ENCODE assay signal across 16 mouse cellular contexts in genomic region chr5:110468296-110468695, GRCm38 (mm10). TPM values are rescaled to one million over a fixed set of nuclear protein-coding genes. Genes with fewer than 3 reads are reported as not detected.
DNase-seq lines count a peak whose midpoint lies in the region; ATAC-seq and TF ChIP-seq lines count a peak whose summit lies in the region.
"Had no signal": no experiment of that assay in that cellular context is flagged by ENCODE, and none has a peak within 500 bp of the region (broad histone marks: within the 10 kb centered on the region; RNA-seq: fewer than 3 reads in every experiment).

No protein-coding gene starts in this region.

- 58% methylated on average over 4 of the region's 4 CpGs for WGBS in forebrain, embryonic 14.5 days
- 92% methylated on average over 4 of the region's 4 CpGs for WGBS in forebrain, embryonic 10.5 days
- 61% methylated on average over 4 of the region's 4 CpGs for WGBS in forebrain, embryonic 16.5 days

- TF ChIP-seq POLR2A in ES-Bruce4 (IDR thresholded peaks at IDR 0.05; ENCODE audit: insufficient read depth, low read length) = no peak

- TF ChIP-seq EP300 in ES-Bruce4 (IDR thresholded peaks at IDR 0.05; ENCODE audit: insufficient read depth, low read depth, low read length) = no peak

- H3K9ac ChIP-seq in forebrain, embryonic 14.5 days (ENCODE audit: low read length) = no peak overlapping the region
- no peak overlapping the region for H3K9ac ChIP-seq in ES-Bruce4 (ENCODE audit: low read depth, poor library complexity, severe bottlenecking)
- no peak overlapping the region for H3K9ac ChIP-seq in forebrain, embryonic 16.5 days (replicated peaks; ENCODE audit: low read depth, low read length)
- H3K9ac ChIP-seq: embryonic facial prominence, embryonic 12.5 days; limb, embryonic 12.5 days; liver, postnatal 0 days; midbrain, embryonic 15.5 days had no signal

- H3K9me3 ChIP-seq in forebrain, embryonic 14.5 days (replicated peaks; ENCODE audit: control insufficient read depth, low read length) = no peaks in the 10 kb centered on the region
- no peaks in the 10 kb centered on the region for H3K9me3 ChIP-seq in forebrain, embryonic 10.5 days
- H3K9me3 ChIP-seq in ES-Bruce4 (replicated peaks; ENCODE audit: control insufficient read depth, insufficient read depth, low read length, poor library complexity, severe bottlenecking) = no peaks in the 10 kb centered on the region
- H3K9me3 ChIP-seq in forebrain, embryonic 16.5 days (ENCODE audit: control insufficient read depth, low read length) = no peaks in the 10 kb centered on the region
- H3K9me3 ChIP-seq: embryonic facial prominence, embryonic 12.5 days; limb, embryonic 12.5 days; midbrain, embryonic 15.5 days had no signal

- H3K4me3 ChIP-seq in forebrain, embryonic 14.5 days (ENCODE audit: low read depth, low read length) = no peak overlapping the region
- no peak overlapping the region for H3K4me3 ChIP-seq in forebrain, embryonic 10.5 days
- H3K4me3 ChIP-seq in ES-Bruce4 (ENCODE audit: low read depth, low read length) = peak overlapping the region; percentile 12; the same call in 1 of the 2 replicates
- no peak overlapping the region for H3K4me3 ChIP-seq in forebrain, embryonic 16.5 days (replicated peaks; ENCODE audit: low read length)
- H3K4me3 ChIP-seq: embryonic facial prominence, embryonic 12.5 days; gastrocnemius, adult 2 months; limb, embryonic 12.5 days; midbrain, embryonic 15.5 days had no signal

- TF ChIP-seq CTCF in ES-Bruce4 (IDR thresholded peaks at IDR 0.05; ENCODE audit: low read depth, low read length) = no peak

- H3K4me2 ChIP-seq in forebrain, embryonic 14.5 days (ENCODE audit: low read length) = no peak overlapping the region
- no peak overlapping the region for H3K4me2 ChIP-seq in forebrain, embryonic 16.5 days (ENCODE audit: low read length)
- H3K4me2 ChIP-seq: embryonic facial prominence, embryonic 12.5 days; limb, embryonic 12.5 days; midbrain, embryonic 15.5 days had no signal

- H3K27me3 ChIP-seq in forebrain, embryonic 14.5 days (replicated peaks; ENCODE audit: control insufficient read depth, insufficient read depth, low read length) = no peaks in the 10 kb centered on the region
- H3K27me3 ChIP-seq in forebrain, embryonic 10.5 days (ENCODE audit: poor library complexity, severe bottlenecking) = peaks cover 44% of the 10 kb centered on the region
- H3K27me3 ChIP-seq in ES-Bruce4 (ENCODE audit: control insufficient read depth, insufficient read depth, low read length, poor library complexity, severe bottlenecking) = no peaks in the 10 kb centered on the region
- no peaks in the 10 kb centered on the region for H3K27me3 ChIP-seq in forebrain, embryonic 16.5 days (replicated peaks; ENCODE audit: control insufficient read depth, insufficient read depth, low read length)
- H3K27me3 ChIP-seq: embryonic facial prominence, embryonic 12.5 days; limb, embryonic 12.5 days; midbrain, embryonic 15.5 days had no signal

- H3K36me3 ChIP-seq in forebrain, embryonic 14.5 days (ENCODE audit: control insufficient read depth, insufficient read depth, low read length) = no peaks in the 10 kb centered on the region
- no peaks in the 10 kb centered on the region for H3K36me3 ChIP-seq in forebrain, embryonic 10.5 days (replicated peaks)
- H3K36me3 ChIP-seq in ES-Bruce4 (ENCODE audit: control insufficient read depth, insufficient read depth, low read length, poor library complexity, severe bottlenecking) = no peaks in the 10 kb centered on the region
- no peaks in the 10 kb centered on the region for H3K36me3 ChIP-seq in forebrain, embryonic 16.5 days (ENCODE audit: control insufficient read depth, insufficient read depth)
- H3K36me3 ChIP-seq: embryonic facial prominence, embryonic 12.5 days; limb, embryonic 12.5 days; midbrain, embryonic 15.5 days had no signal

- 0 out of 2 replicates have a peak, but pooled peaks cover 2% of the 10 kb centered on the region for H3K4me1 ChIP-seq in forebrain, embryonic 14.5 days (ENCODE audit: control insufficient read depth, insufficient read depth, low read length)
- peaks cover 41% of the 10 kb centered on the region for H3K4me1 ChIP-seq in forebrain, embryonic 10.5 days
- peaks cover 19% of the 10 kb centered on the region for H3K4me1 ChIP-seq in ES-Bruce4 (ENCODE audit: control insufficient read depth, insufficient read depth, low read length)
- peaks cover 17% of the 10 kb centered on the region for H3K4me1 ChIP-seq in forebrain, embryonic 16.5 days (replicated peaks; ENCODE audit: control insufficient read depth, insufficient read depth, low read length)
- H3K4me1 ChIP-seq: midbrain, embryonic 15.5 days had no signal

- H3K27ac ChIP-seq in forebrain, embryonic 14.5 days (ENCODE audit: low read depth, low read length) = no peak overlapping the region
- H3K27ac ChIP-seq in forebrain, embryonic 10.5 days = no peak overlapping the region
- peak overlapping the region; percentile 85 for H3K27ac ChIP-seq in ES-Bruce4 (ENCODE audit: insufficient read depth, low read length)
- no peak overlapping the region for H3K27ac ChIP-seq in forebrain, embryonic 16.5 days (ENCODE audit: low read length)
- H3K27ac ChIP-seq: embryonic facial prominence, embryonic 12.5 days; gastrocnemius, adult 2 months; limb, embryonic 12.5 days; midbrain, embryonic 15.5 days had no signal

- no peak for ATAC-seq in forebrain, embryonic 14.5 days
- ATAC-seq in forebrain, embryonic 16.5 days = peak; percentile 38; the same call in 1 of the 2 replicates
- ATAC-seq: hindbrain, embryonic 16.5 days; liver, postnatal 0 days; midbrain, embryonic 15.5 days had no signal

- peak; percentile 69 for DNase-seq in forebrain, embryonic 14.5 days (ENCODE audit: low spot score)
- no peak for DNase-seq in forebrain, embryonic 10.5 days (ENCODE audit: extremely low spot score, low spot score)
- DNase-seq in kidney, adult 9 months = peak; percentile 76
- DNase-seq in kidney, postnatal 10 days = no peak
- no peak for DNase-seq in gastrocnemius, postnatal 4 days (ENCODE audit: low spot score in 2 of 2)
- DNase-seq: adrenal gland, adult 8-10 months; gastrocnemius, adult 2 months; heart, postnatal 10 days; liver, postnatal 0 days; right cerebral cortex, postnatal 14 days had no signal

RNA-seq across cellular contexts. Expression of gene Fbrsl1, which starts 20.0 kb away (rescaled TPM):
- 15.0 and 19.8 TPM in 2 replicates for polyA plus RNA-seq in forebrain, embryonic 14.5 days (2014; fragmentation: Nextera tagmentation; extraction: Ambion mirVana)
- 19.6 and 20.5 TPM in 2 replicates for polyA plus RNA-seq in forebrain, embryonic 10.5 days (2016; fragmentation: Nextera tagmentation; extraction: Ambion mirVana)
- polyA plus RNA-seq in ES-Bruce4 (2011; ENCODE audit: insufficient read depth, insufficient read length, low read depth, missing spikeins) = 51.7 and 65.7 TPM in 2 replicates
- 19.7 and 23.9 TPM in 2 replicates for polyA plus RNA-seq in forebrain, embryonic 16.5 days (2015; fragmentation: Nextera tagmentation; extraction: Ambion mirVana)
- 10 to 100 TPM; 42.7 to 45.7 TPM for total RNA-seq in gastrocnemius, postnatal 4 days (2021)

Comparison
In these comparisons a context has a peak if more than half of its experiments do, and no peak if none do; other contexts are left out.
1. DNase-seq: peak in forebrain, embryonic 14.5 days (single experiment) and kidney, adult 9 months (single experiment); none in forebrain, embryonic 10.5 days (single experiment), kidney, postnatal 10 days (single experiment) and gastrocnemius, postnatal 4 days (0 of 2).